Mouse (Mus musculus) layer of hippocampus, adult 2 months (tissue): ENCODE results near the gene Boc. TPM values are rescaled to one million over a fixed set of nuclear protein-coding genes. Genes with fewer than 3 reads are reported as not detected.

Experiments used
- DNase-seq, 2 experiments: peaks; one replicate each; pipeline ENCODE4 v3.0.0; 2022; ENCODE audit warnings: low spot score in 2 of 2
- H3K27ac ChIP-seq: fragments of 200-600 bp; 2 replicates; pipeline ENCODE4 v1.8.1; 2022
- H3K4me3 ChIP-seq: fragments of 200-600 bp; 2 replicates; pipeline ENCODE4 v1.8.1; 2022; ENCODE audit warnings: mild to moderate bottlenecking
- CTCF ChIP-seq: fragments of 200-600 bp; conservative IDR thresholded peaks from 2 replicates; pipeline ENCODE4 v1.8.1; 2022; ENCODE audit warnings: antibody characterized with exemption, mild to moderate bottlenecking, moderate library complexity
- total RNA-seq, 2 experiments: library from RNA; stranded (reverse); gene quantifications; 2 replicates each; pipeline ENCODE4 v1.2.3; 2021

Boc gene
- total RNA-seq, 2 experiments from 2014 or later, result 9.7 to 12.1 TPM

- DNase-seq, result no peak
- Histone ChIP-seq H3K27ac (peak overlapping the region; percentile 75), H3K4me3 (no peak overlapping the region)
- TF ChIP-seq CTCF, result no peak
These were observed 66.0 kb downstream of the Boc start for GRCm38 (mm10) chr16:44492706-44493105.

- H3K4me3 ChIP-seq, result no peak overlapping the region
- TF ChIP-seq CTCF, result no peak
These were observed 66.5 kb downstream of the Boc start for GRCm38 (mm10) chr16:44492151-44492550.

GRCm38 (mm10) chr16:44491051-44491450 lies 67.6 kb downstream of the Boc start:
- no peak for TF ChIP-seq CTCF
- DNase-seq, result no peak
- H3K27ac ChIP-seq, result no peak overlapping the region
- H3K4me3 ChIP-seq, result no peak overlapping the region

More at GRCm38 (mm10) chr16:44492151-44492550, 66.5 kb downstream of the Boc start:
- DNase-seq, result no peak
- no peak overlapping the region for H3K27ac ChIP-seq

- H3K4me3 ChIP-seq, result no peak overlapping the region
- H3K27ac ChIP-seq, result no peak overlapping the region
- no peak for DNase-seq
- TF ChIP-seq CTCF, result no peak
These were observed 71.5 kb downstream of the Boc start for GRCm38 (mm10) chr16:44487194-44487593.

GRCm38 (mm10) chr16:44486612-44487011 lies 72.1 kb downstream of the Boc start:
- no peak for DNase-seq
- no peak for TF ChIP-seq CTCF
- H3K4me3 ChIP-seq, result no peak overlapping the region
- no peak overlapping the region for H3K27ac ChIP-seq

GRCm38 (mm10) chr16:44485691-44486090 lies 73.0 kb downstream of the Boc start:
- no peak overlapping the region for H3K27ac ChIP-seq
- TF ChIP-seq CTCF, result no peak
- no peak for DNase-seq
- no peak overlapping the region for H3K4me3 ChIP-seq

- Histone ChIP-seq H3K4me3 (no peak overlapping the region), H3K27ac (no peak overlapping the region)
- no peak for DNase-seq
- TF ChIP-seq CTCF, result no peak
These were observed 73.9 kb downstream of the Boc start for GRCm38 (mm10) chr16:44484831-44485230.

- peak; percentile 100 for TF ChIP-seq CTCF
- peak; percentile 73 to 90 for DNase-seq
- H3K27ac ChIP-seq, result no peak overlapping the region
- H3K4me3 ChIP-seq, result no peak overlapping the region
These were observed 74.6 kb downstream of the Boc start for GRCm38 (mm10) chr16:44484079-44484478.

GRCm38 (mm10) chr16:44481599-44482593 lies 76.8 kb downstream of the Boc start:
- TF ChIP-seq CTCF, result no peak
- Histone ChIP-seq H3K4me3 (no peak overlapping the region), H3K27ac (no peak overlapping the region)
- DNase-seq, result no peak

GRCm38 (mm10) chr16:44480616-44481015 lies 78.1 kb downstream of the Boc start:
- no peak for DNase-seq
- peak; percentile 75 for TF ChIP-seq CTCF
- H3K27ac ChIP-seq, result no peak overlapping the region

GRCm38 (mm10) chr16:44479852-44480251 lies 78.8 kb downstream of the Boc start:
- TF ChIP-seq CTCF, result no peak
- H3K27ac ChIP-seq, result no peak overlapping the region
- H3K4me3 ChIP-seq, result no peak overlapping the region
- DNase-seq, result no peak

More at GRCm38 (mm10) chr16:44480616-44481015, 78.1 kb downstream of the Boc start:
- H3K4me3 ChIP-seq, result no peak overlapping the region

GRCm38 (mm10) chr16:44478767-44479166 lies 79.9 kb downstream of the Boc start:
- no peak overlapping the region for H3K27ac ChIP-seq
- no peak for DNase-seq
- no peak overlapping the region for H3K4me3 ChIP-seq
- TF ChIP-seq CTCF, result no peak

GRCm38 (mm10) chr16:44475682-44476375 lies 82.9 kb downstream of the Boc start:
- no peak overlapping the region for H3K27ac ChIP-seq
- TF ChIP-seq CTCF, result no peak
- DNase-seq, result no peak
- H3K4me3 ChIP-seq, result no peak overlapping the region

GRCm38 (mm10) chr16:44475281-44475680 lies 83.4 kb downstream of the Boc start:
- no peak for TF ChIP-seq CTCF
- Histone ChIP-seq H3K4me3 (no peak overlapping the region), H3K27ac (no peak overlapping the region)
- DNase-seq, result no peak
